Mouse (Mus musculus): Measurements from ENCODE around the gene Armc9. TPM values are rescaled to one million over a fixed set of nuclear protein-coding genes. Genes with fewer than 3 reads are reported as not detected.

The Armc9 gene
- total and polyA plus RNA-seq, 3 experiments = 7.2 to 12.0 TPM; not detected in 1

- TF ChIP-seq BHLHE40 (IDR thresholded peaks at IDR 0.05; ENCODE audit: borderline replicate concordance, low read depth, low read length) (no peak), POLR2A (IDR thresholded peaks at IDR 0.05; ENCODE audit: control insufficient read depth in 1 of 2, insufficient read depth in 1 of 2, low read depth in 1 of 2, low read length in 2 of 2, poor library complexity in 1 of 2) (no peak), POLR2AphosphoS2 (IDR thresholded peaks at IDR 0.05; ENCODE audit: low read length) (no peak), NRF1 (IDR thresholded peaks at IDR 0.05; ENCODE audit: insufficient read depth, low read depth, low read length, poor library complexity, severe bottlenecking) (no peak), JUND (IDR thresholded peaks at IDR 0.05; ENCODE audit: low read depth, low read length) (no peak), MAZ (IDR thresholded peaks at IDR 0.05; ENCODE audit: low read depth, low read length) (no peak), UBTF (IDR thresholded peaks at IDR 0.05; ENCODE audit: borderline replicate concordance, insufficient read depth, low read depth, low read length) (no peak), CHD1 (IDR thresholded peaks at IDR 0.05; ENCODE audit: low read depth, low read length) (no peak), CTCF (IDR thresholded peaks at IDR 0.05 in 2 of 3, conservative IDR thresholded peaks at IDR 0.05 in 1 of 3; ENCODE audit: control insufficient read depth in 1 of 3, insufficient read depth in 1 of 3, low read depth in 2 of 3, low read length in 3 of 3, poor library complexity in 1 of 3, severe bottlenecking in 1 of 3) (no peak), MYB (IDR thresholded peaks at IDR 0.05; ENCODE audit: low read depth, low read length) (no peak), CHD2 (IDR thresholded peaks at IDR 0.05; ENCODE audit: low read length) (no peak), USF1 (IDR thresholded peaks at IDR 0.05; ENCODE audit: low read depth, low read length) (no peak), MYC (IDR thresholded peaks at IDR 0.05; ENCODE audit: low read depth, low read length) (no peak), TBP (IDR thresholded peaks at IDR 0.05; ENCODE audit: low read depth, low read length) (no peak), MEF2A (IDR thresholded peaks at IDR 0.05; ENCODE audit: extremely low read depth, insufficient replicate concordance, low read depth, low read length, poor library complexity, severe bottlenecking) (no peak)
- no peaks in the 10 kb centered on the region for H3K9me3 ChIP-seq (replicated peaks; ENCODE audit: insufficient read depth, low read length)
- no peak overlapping the region for H3K9ac ChIP-seq (ENCODE audit: control insufficient read depth, low read depth, low read length, poor library complexity, severe bottlenecking)
- H3K27me3 ChIP-seq (ENCODE audit: control insufficient read depth in 1 of 2, insufficient read depth in 2 of 2, low read length in 2 of 2) = no peaks in the 10 kb centered on the region
- no peak overlapping the region for H3K4me3 ChIP-seq (ENCODE audit: control insufficient read depth in 1 of 2, insufficient read depth in 1 of 2, low read depth in 2 of 2, low read length in 2 of 2)
- H3K27ac ChIP-seq (ENCODE audit: control insufficient read depth, low read depth, low read length) = no peak overlapping the region
- H3K79me2 ChIP-seq (ENCODE audit: control insufficient read depth, insufficient read depth, low read length, poor library complexity) = no peaks in the 10 kb centered on the region
- no peaks in the 10 kb centered on the region; a peak in 1 of 4 replicates for H3K4me1 ChIP-seq (ENCODE audit: control insufficient read depth in 1 of 2, insufficient read depth in 2 of 2, low read length in 2 of 2)
- DNase-seq (ENCODE audit: low read depth, low spot score) = no peak
- no peaks in the 10 kb centered on the region for H3K36me3 ChIP-seq (ENCODE audit: control insufficient read depth in 1 of 2, insufficient read depth in 2 of 2, low read length in 2 of 2)
These were observed 8.3 kb upstream of the Armc9 start for GRCm38 (mm10) chr1:86146293-86146692.

GRCm38 (mm10) chr1:86147557-86147956 lies 7.0 kb upstream of the Armc9 start:
- H3K27me3 ChIP-seq (ENCODE audit: control insufficient read depth in 1 of 2, insufficient read depth in 2 of 2, low read length in 2 of 2) = no peaks in the 10 kb centered on the region
- no peak overlapping the region for H3K9ac ChIP-seq (ENCODE audit: control insufficient read depth, low read depth, low read length, poor library complexity, severe bottlenecking)
- no peak overlapping the region for H3K4me3 ChIP-seq (ENCODE audit: control insufficient read depth in 1 of 2, insufficient read depth in 1 of 2, low read depth in 2 of 2, low read length in 2 of 2)
- no peaks in the 10 kb centered on the region for H3K36me3 ChIP-seq (ENCODE audit: control insufficient read depth in 1 of 2, insufficient read depth in 2 of 2, low read length in 2 of 2)
- H3K9me3 ChIP-seq (replicated peaks; ENCODE audit: insufficient read depth, low read length) = no peaks in the 10 kb centered on the region
- H3K27ac ChIP-seq (ENCODE audit: control insufficient read depth, low read depth, low read length) = no peak overlapping the region
- TF ChIP-seq GATA1 (IDR thresholded peaks at IDR 0.05; ENCODE audit: low read depth, low read length) = no peak
- no peak for TF ChIP-seq JUND (IDR thresholded peaks at IDR 0.05; ENCODE audit: low read depth, low read length)
- TF ChIP-seq MAZ (IDR thresholded peaks at IDR 0.05; ENCODE audit: low read depth, low read length) = no peak
- no peak for TF ChIP-seq EP300 (IDR thresholded peaks at IDR 0.05; ENCODE audit: low read depth in 1 of 2, low read length in 2 of 2)
- TF ChIP-seq TAL1 (IDR thresholded peaks at IDR 0.05; ENCODE audit: low read length) = no peak
- no peak for TF ChIP-seq TCF12 (IDR thresholded peaks at IDR 0.05; ENCODE audit: low read depth, low read length)
- no peak for TF ChIP-seq POLR2AphosphoS2 (IDR thresholded peaks at IDR 0.05; ENCODE audit: low read length)
- TF ChIP-seq MYC (IDR thresholded peaks at IDR 0.05; ENCODE audit: low read depth, low read length) = no peak
- no peak for TF ChIP-seq SMC3 (IDR thresholded peaks at IDR 0.05; ENCODE audit: low read depth, low read length)
- no peak for TF ChIP-seq CHD1 (IDR thresholded peaks at IDR 0.05; ENCODE audit: low read depth, low read length)
- no peak for TF ChIP-seq MYB (IDR thresholded peaks at IDR 0.05; ENCODE audit: low read depth, low read length)
- TF ChIP-seq NELFE (IDR thresholded peaks at IDR 0.05; ENCODE audit: low read depth, low read length) = no peak
- no peaks in the 10 kb centered on the region; a peak in 1 of 4 replicates for H3K4me1 ChIP-seq (ENCODE audit: control insufficient read depth in 1 of 2, insufficient read depth in 2 of 2, low read length in 2 of 2)
- DNase-seq (ENCODE audit: low read depth, low spot score) = no peak
- H3K79me2 ChIP-seq (ENCODE audit: control insufficient read depth, insufficient read depth, low read length, poor library complexity) = no peaks in the 10 kb centered on the region
